8 mouse cellular contexts compared by ENCODE assay signal in genomic region chr12:73341703-73342663, GRCm38 (mm10). TPM values are rescaled to one million over a fixed set of nuclear protein-coding genes. Genes with fewer than 3 reads are reported as not detected.
A peak's percentile ranks its signal among the peaks of the same experiment; 100 is the strongest.
DNase-seq lines count a peak whose midpoint lies in the region; ATAC-seq and TF ChIP-seq lines count a peak whose summit lies in the region.

No protein-coding gene starts in this region.

- intact Hi-C loops in left cerebral cortex, adult 2 months (cut with DNase I): no loop called here
- intact Hi-C loops in heart, postnatal 36 days (cut with DNase I): no loop called here

- no peaks in the 10 kb centered on the region for H3K9me3 ChIP-seq in limb, embryonic 10.5 days (replicated peaks)
- no peaks in the 10 kb centered on the region for H3K9me3 ChIP-seq in midbrain, embryonic 15.5 days

- no peak for DNase-seq in left cerebral cortex, adult 2 months (ENCODE audit: extremely low spot score in 1 of 2, low spot score in 2 of 2)
- no peak for DNase-seq in left cerebral cortex, adult 18-20 months (ENCODE audit: low spot score in 2 of 2)
- DNase-seq in heart, postnatal 36 days: peak; percentile 42 to 53
- DNase-seq in limb, embryonic 10.5 days (ENCODE audit: low spot score): peak; percentile 44
- no peak for DNase-seq in spleen, adult 18-20 months
- DNase-seq in urinary bladder, adult 18-20 months (ENCODE audit: low spot score in 2 of 2): no peak

- peak overlapping the region; percentile 56 for H3K27ac ChIP-seq in left cerebral cortex, adult 2 months
- H3K27ac ChIP-seq in limb, embryonic 10.5 days: peak overlapping the region; percentile 84
- H3K27ac ChIP-seq in midbrain, embryonic 15.5 days: no peak overlapping the region

- peaks cover 7% of the 10 kb centered on the region for H3K36me3 ChIP-seq in limb, embryonic 10.5 days
- H3K36me3 ChIP-seq in midbrain, embryonic 15.5 days (replicated peaks): no peaks in the 10 kb centered on the region; the same call in 1 of the 2 replicates

- H3K4me3 ChIP-seq in left cerebral cortex, adult 2 months: no peak overlapping the region
- no peak overlapping the region for H3K4me3 ChIP-seq in limb, embryonic 10.5 days
- no peak overlapping the region for H3K4me3 ChIP-seq in midbrain, embryonic 15.5 days

- no peak overlapping the region for H3K4me2 ChIP-seq in midbrain, embryonic 15.5 days

- peaks cover 67% of the 10 kb centered on the region for H3K4me1 ChIP-seq in limb, embryonic 10.5 days
- H3K4me1 ChIP-seq in midbrain, embryonic 15.5 days: peaks cover 9% of the 10 kb centered on the region

- peaks cover 16% of the 10 kb centered on the region; the same call in 1 of the 2 replicates for H3K27me3 ChIP-seq in limb, embryonic 10.5 days (ENCODE audit: low read depth, poor library complexity, severe bottlenecking)
- H3K27me3 ChIP-seq in midbrain, embryonic 15.5 days (replicated peaks): no peaks in the 10 kb centered on the region

- ATAC-seq in megakaryocyte progenitor cell, adult 5-6 weeks (replicated peaks; ENCODE audit: poor library complexity): peak; percentile 34; the same call in 1 of the 2 replicates
- no peak for ATAC-seq in midbrain, embryonic 15.5 days (replicated peaks)

- TF ChIP-seq CTCF in left cerebral cortex, adult 2 months (IDR thresholded peaks at IDR 0.05): no peak

- 42% methylated on average over 14 of the region's 14 CpGs for WGBS in limb, embryonic 10.5 days
- 63% methylated on average over 14 of the region's 14 CpGs for WGBS in midbrain, embryonic 15.5 days

- H3K9ac ChIP-seq in midbrain, embryonic 15.5 days: no peak overlapping the region

RNA-seq across cellular contexts. Expression of gene Slc38a6, which starts 55.4 kb away (rescaled TPM):
- 10 to 100 TPM; 13.7 to 18.6 TPM for total RNA-seq in left cerebral cortex, adult 2 months (2021)
- 10 to 100 TPM in 1 of 2 experiments, 1 to 10 TPM in 1; 8.8 to 13.9 TPM for total RNA-seq in left cerebral cortex, adult 18-20 months (2021)
- 1 to 10 TPM; 3.2 to 4.5 TPM for total RNA-seq in heart, postnatal 36 days (2021)
- polyA plus RNA-seq in limb, embryonic 10.5 days (2016; fragmentation: Nextera tagmentation; extraction: Ambion mirVana): 8.6 and 10.8 TPM in 2 replicates
- 5.0 and 9.0 TPM in 2 replicates for total RNA-seq in megakaryocyte progenitor cell, adult 5-6 weeks (2015)
- total RNA-seq in megakaryocyte progenitor cell, adult 5-6 weeks (2017): 3.8 and 5.0 TPM in 2 replicates
- polyA plus RNA-seq in midbrain, embryonic 15.5 days (2015; fragmentation: Nextera tagmentation; extraction: Ambion mirVana): 9.8 and 11.0 TPM in 2 replicates

RNA-seq across cellular contexts. Expression of gene Trmt5, which starts 55.5 kb away (rescaled TPM):
- 10 to 100 TPM; 14.3 to 15.7 TPM for total RNA-seq in left cerebral cortex, adult 2 months (2021)
- 10 to 100 TPM; 13.1 to 16.8 TPM for total RNA-seq in left cerebral cortex, adult 18-20 months (2021)
- 10 to 100 TPM; 51.6 to 67.6 TPM for total RNA-seq in heart, postnatal 36 days (2021)
- 23.3 and 24.5 TPM in 2 replicates for polyA plus RNA-seq in limb, embryonic 10.5 days (2016; fragmentation: Nextera tagmentation; extraction: Ambion mirVana)
- 46.3 and 59.6 TPM in 2 replicates for total RNA-seq in megakaryocyte progenitor cell, adult 5-6 weeks (2015)
- 37.6 and 43.7 TPM in 2 replicates for total RNA-seq in megakaryocyte progenitor cell, adult 5-6 weeks (2017)
- 14.8 and 16.6 TPM in 2 replicates for polyA plus RNA-seq in midbrain, embryonic 15.5 days (2015; fragmentation: Nextera tagmentation; extraction: Ambion mirVana)

Comparison
In these comparisons a context has a peak if more than half of its experiments do, and no peak if none do; other contexts are left out.
1. DNase-seq: peak in heart, postnatal 36 days (2 of 2) and limb, embryonic 10.5 days (single experiment); none in left cerebral cortex, adult 2 months (0 of 2), left cerebral cortex, adult 18-20 months (0 of 2), spleen, adult 18-20 months (0 of 2) and urinary bladder, adult 18-20 months (0 of 2).